Mouse (Mus musculus) cerebellum, postnatal 25 days (tissue): ENCODE results near the gene Arhgef39.

ENCODE experiments used
- DNase-seq, 2 experiments: peaks; one replicate each; pipeline ENCODE4 v3.0.0; 2021; ENCODE audit warnings: mixed read lengths in 2 of 2

Arhgef39 gene

GRCm38 (mm10) chr4:43499407-43500333, at the start of gene Arhgef39:
TSS of gene Arhgef39 (minus strand) at chr4:43499695.
- peak; percentile 84 to 91 for DNase-seq

GRCm38 (mm10) chr4:43549055-43549454, 49.6 kb upstream of the Arhgef39 start:
- DNase-seq: no peak

- DNase-seq: no peak
Measured at GRCm38 (mm10) chr4:43547160-43547559, 47.7 kb upstream of the Arhgef39 start.

GRCm38 (mm10) chr4:43546375-43547047, 47.0 kb upstream of the Arhgef39 start:
- no peak for DNase-seq

- DNase-seq: no peak
Measured at GRCm38 (mm10) chr4:43542044-43542443, 42.5 kb upstream of the Arhgef39 start.

- DNase-seq: no peak
Measured at GRCm38 (mm10) chr4:43536031-43536430, 36.5 kb upstream of the Arhgef39 start.

GRCm38 (mm10) chr4:43535628-43536027, 36.1 kb upstream of the Arhgef39 start:
- no peak for DNase-seq

GRCm38 (mm10) chr4:43533270-43533669, 33.8 kb upstream of the Arhgef39 start:
- DNase-seq: no peak

- peak; percentile 79 to 89 for DNase-seq
Measured at GRCm38 (mm10) chr4:43530581-43530980, 31.1 kb upstream of the Arhgef39 start.

- DNase-seq: no peak
Measured at GRCm38 (mm10) chr4:43530081-43530501, 30.6 kb upstream of the Arhgef39 start.

- DNase-seq: peak in 1 of 2 experiments; percentile 48
Measured at GRCm38 (mm10) chr4:43528487-43528886, 29.0 kb upstream of the Arhgef39 start.

GRCm38 (mm10) chr4:43527880-43528279, 28.4 kb upstream of the Arhgef39 start:
- no peak for DNase-seq

- DNase-seq: peak; percentile 94
Measured at GRCm38 (mm10) chr4:43519956-43520355, 20.5 kb upstream of the Arhgef39 start.

- DNase-seq: no peak
Measured at GRCm38 (mm10) chr4:43519551-43519950, 20.1 kb upstream of the Arhgef39 start.

- no peak for DNase-seq
Measured at GRCm38 (mm10) chr4:43515764-43516708, 16.5 kb upstream of the Arhgef39 start.

- DNase-seq: no peak
Measured at GRCm38 (mm10) chr4:43513791-43514190, 14.3 kb upstream of the Arhgef39 start.

GRCm38 (mm10) chr4:43513300-43513699, 13.8 kb upstream of the Arhgef39 start:
- DNase-seq: no peak

GRCm38 (mm10) chr4:43512653-43513052, 13.2 kb upstream of the Arhgef39 start:
- no peak for DNase-seq

GRCm38 (mm10) chr4:43511675-43512454, 12.4 kb upstream of the Arhgef39 start:
- no peak for DNase-seq

GRCm38 (mm10) chr4:43509109-43509508, 9.6 kb upstream of the Arhgef39 start:
- no peak for DNase-seq

GRCm38 (mm10) chr4:43508666-43508997, 9.1 kb upstream of the Arhgef39 start:
- peak; percentile 44 to 48 for DNase-seq
